Mouse (Mus musculus): ENCODE results near the gene Hyal3. TPM values are rescaled to one million over a fixed set of nuclear protein-coding genes. Genes with fewer than 3 reads are reported as not detected.
"Not testable (repeated sequence)": the region's sequence is repeated elsewhere in the genome, so short reads cannot be mapped to it uniquely, and the experiment has no call there.

Hyal3 gene
- polyA plus RNA-seq, 1 experiment from 2014 or later = 1.5 TPM

DNA sequence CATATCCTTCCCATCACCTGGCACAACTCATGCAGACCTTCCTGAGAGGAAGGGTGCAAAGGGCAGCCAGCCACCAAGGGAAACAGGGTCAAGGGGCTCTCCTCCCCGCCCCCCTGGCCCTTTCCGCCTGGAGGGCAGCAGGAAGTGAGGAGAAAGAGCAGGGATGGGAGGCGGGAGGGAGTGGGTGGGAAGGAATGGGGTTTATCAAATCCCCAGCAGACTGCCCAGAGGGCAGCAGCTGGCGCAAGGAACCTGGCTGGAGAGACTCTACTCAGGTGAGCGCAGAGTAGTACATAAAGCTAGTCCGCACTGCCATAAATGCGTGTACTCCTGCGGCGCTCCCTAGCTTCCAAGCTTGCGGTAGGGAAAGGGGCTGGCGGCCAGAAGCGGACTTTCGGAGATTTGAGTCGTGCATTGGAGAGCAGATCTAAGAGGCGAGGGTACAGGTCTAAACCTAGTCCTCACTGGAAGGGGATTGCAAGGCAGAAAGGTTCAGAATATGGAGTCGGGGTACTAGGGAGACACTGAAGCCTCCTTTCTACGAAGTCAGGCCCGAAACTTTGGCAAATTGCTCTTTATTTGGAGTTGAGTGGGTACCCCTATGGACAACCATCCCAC lies 12.8 kb upstream of the Hyal3 start, which contains the start of gene Hyal2:
TSS of gene Hyal2 (plus strand) at position 244 of the 618 bp plus-strand sequence.
- H3K4me3 ChIP-seq = peak within 1 kb of the TSS; percentile 60
- H3K36me3 ChIP-seq = peaks cover 37% of the 10 kb centered on the region
- peak within 1 kb of the TSS; percentile 72 for H3K9ac ChIP-seq
- H3K9me3 ChIP-seq = no peaks in the 10 kb centered on the region
- 6% methylated on average over 18 of the region's 18 CpGs for WGBS
- no peak for ATAC-seq (ENCODE audit: low FRiP score, low read depth)
- H3K27ac ChIP-seq = peak within 1 kb of the TSS; percentile 51
- H3K4me2 ChIP-seq (replicated peaks) = peak within 1 kb of the TSS; percentile 90
- H3K4me1 ChIP-seq = peaks cover 57% of the 10 kb centered on the region
- no peaks in the 10 kb centered on the region for H3K27me3 ChIP-seq (replicated peaks)

DNA sequence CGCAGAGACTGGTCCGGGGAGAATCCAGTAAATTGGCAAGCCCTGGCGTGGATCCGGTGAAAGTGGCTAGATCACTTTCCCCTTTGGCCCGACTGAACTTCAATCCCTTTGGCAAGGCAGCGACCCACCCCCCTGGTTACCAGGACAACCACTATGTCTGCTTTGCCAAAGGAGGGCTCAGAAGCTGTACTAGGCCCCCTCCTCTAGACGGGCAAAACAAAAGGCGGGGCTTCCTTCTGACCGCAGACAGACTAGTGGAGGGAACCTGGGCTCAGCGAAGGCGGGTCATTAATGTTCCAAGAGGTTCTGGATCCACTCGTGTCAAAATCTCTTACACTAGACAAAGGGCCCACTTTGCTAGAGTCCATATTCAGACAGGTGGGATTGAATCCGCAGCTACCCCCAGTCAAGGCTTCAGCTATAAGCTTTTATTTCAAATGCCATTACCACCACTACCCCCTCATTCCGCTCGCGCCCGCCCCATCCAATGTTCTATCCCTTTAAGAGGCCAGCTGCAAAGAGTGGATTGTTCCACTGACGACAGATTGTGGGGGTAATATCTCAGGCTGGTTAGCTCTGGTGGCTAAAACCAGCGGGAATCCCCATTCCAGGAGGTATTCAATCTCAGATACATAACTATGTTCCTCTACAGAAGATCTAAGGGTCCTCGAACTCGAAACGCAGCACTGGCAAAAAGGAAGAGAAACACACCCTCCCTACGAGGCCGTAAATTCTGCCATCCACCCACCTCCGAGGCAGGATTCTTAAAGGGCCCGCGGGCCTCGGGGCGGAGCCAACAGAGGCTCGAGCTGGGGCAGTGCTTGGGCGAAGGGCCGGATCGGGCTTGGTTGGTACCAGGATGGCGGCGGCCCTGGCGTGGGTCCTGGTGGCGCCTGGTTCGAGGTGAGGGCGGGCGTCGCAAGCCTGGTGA lies 12.0 kb upstream of the Hyal3 start:
- under 1% methylated on average over 41 of the region's 41 CpGs for WGBS
- Histone ChIP-seq H3K4me1 (peaks cover 53% of the 10 kb centered on the region), H3K27me3 (replicated peaks) (no peaks in the 10 kb centered on the region), H3K4me3 (peak overlapping the region; percentile 60), H3K36me3 (peaks cover 44% of the 10 kb centered on the region), H3K27ac (peak overlapping the region; percentile 51), H3K9me3 (no peaks in the 10 kb centered on the region), H3K9ac (peak overlapping the region; percentile 72), H3K4me2 (replicated peaks) (peak overlapping the region; percentile 90)
- peak; percentile 88 for ATAC-seq (ENCODE audit: low FRiP score, low read depth)

DNA sequence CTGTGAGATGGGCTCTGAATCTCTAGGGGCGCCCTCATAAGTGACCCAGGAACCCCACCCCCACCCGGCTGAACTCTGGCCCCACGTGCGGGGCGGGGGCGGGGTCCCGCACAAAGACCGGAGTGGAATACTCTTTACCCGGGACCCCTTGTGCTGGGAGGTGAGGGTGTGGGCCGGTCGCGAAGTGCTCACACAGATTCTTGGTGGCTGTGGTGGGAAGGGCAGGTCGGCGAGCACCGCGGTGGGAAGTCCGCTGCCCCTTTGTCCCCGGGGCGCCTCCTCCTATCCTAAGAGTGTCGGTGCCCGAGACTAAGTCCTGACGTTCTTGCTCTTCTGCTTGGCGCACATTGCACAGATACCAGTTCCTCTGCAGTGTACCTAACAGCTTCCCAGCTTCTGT lies 11.3 kb upstream of the Hyal3 start:
- Histone ChIP-seq H3K27me3 (replicated peaks) (no peaks in the 10 kb centered on the region), H3K36me3 (peaks cover 49% of the 10 kb centered on the region), H3K4me3 (peak overlapping the region; percentile 60), H3K9me3 (no peaks in the 10 kb centered on the region), H3K4me1 (peaks cover 46% of the 10 kb centered on the region), H3K9ac (peak overlapping the region; percentile 72), H3K27ac (peak overlapping the region; percentile 51; the same call in 1 of the 2 replicates), H3K4me2 (replicated peaks) (peak overlapping the region; percentile 90)
- ATAC-seq (ENCODE audit: low FRiP score, low read depth) = peak; percentile 46
- WGBS = under 1% methylated on average over 23 of the region's 23 CpGs

DNA sequence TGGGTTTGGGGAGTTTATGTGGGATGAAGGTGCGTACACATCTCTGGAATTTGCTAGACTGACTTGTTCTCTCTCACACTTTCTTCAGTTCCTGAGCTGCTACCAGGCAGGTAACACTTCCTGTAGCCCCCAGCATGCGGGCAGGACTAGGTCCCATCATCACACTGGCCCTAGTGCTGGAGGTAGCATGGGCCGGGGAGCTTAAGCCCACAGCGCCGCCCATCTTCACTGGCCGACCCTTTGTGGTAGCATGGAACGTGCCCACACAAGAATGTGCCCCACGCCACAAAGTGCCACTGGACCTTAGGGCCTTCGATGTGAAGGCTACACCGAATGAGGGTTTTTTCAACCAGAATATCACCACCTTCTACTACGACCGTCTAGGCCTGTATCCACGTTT lies 10.6 kb upstream of the Hyal3 start:
- peak overlapping the region; percentile 72 for H3K9ac ChIP-seq
- peaks cover 45% of the 10 kb centered on the region for H3K4me1 ChIP-seq
- H3K27ac ChIP-seq = no peak overlapping the region
- WGBS = 59% methylated on average over 13 of the region's 13 CpGs
- H3K36me3 ChIP-seq = peaks cover 53% of the 10 kb centered on the region
- no peak for ATAC-seq (ENCODE audit: low FRiP score, low read depth)
- peak overlapping the region; percentile 90 for H3K4me2 ChIP-seq (replicated peaks)
- H3K27me3 ChIP-seq (replicated peaks) = no peaks in the 10 kb centered on the region
- peak overlapping the region; percentile 60 for H3K4me3 ChIP-seq
- H3K9me3 ChIP-seq = no peaks in the 10 kb centered on the region

DNA sequence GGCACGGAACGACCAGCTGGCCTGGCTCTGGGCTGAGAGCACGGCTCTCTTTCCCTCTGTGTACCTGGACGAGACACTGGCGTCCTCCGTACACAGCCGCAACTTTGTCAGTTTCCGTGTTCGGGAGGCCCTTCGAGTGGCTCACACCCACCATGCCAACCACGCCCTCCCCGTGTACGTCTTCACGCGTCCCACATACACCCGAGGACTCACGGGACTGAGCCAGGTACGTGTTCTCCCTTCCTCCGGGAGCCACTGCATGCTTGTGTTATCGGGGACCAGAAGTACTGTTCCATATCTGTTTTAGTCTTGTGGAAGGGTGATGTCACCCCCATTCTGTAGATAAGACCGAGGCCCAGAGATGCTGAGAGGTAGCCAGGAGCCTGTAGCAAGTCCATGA lies 9.8 kb upstream of the Hyal3 start:
- no peaks in the 10 kb centered on the region for H3K27me3 ChIP-seq (replicated peaks)
- H3K36me3 ChIP-seq = peaks cover 46% of the 10 kb centered on the region
- H3K27ac ChIP-seq = no peak overlapping the region
- H3K4me1 ChIP-seq = peaks cover 45% of the 10 kb centered on the region
- ATAC-seq (ENCODE audit: low FRiP score, low read depth) = no peak
- H3K9me3 ChIP-seq = no peaks in the 10 kb centered on the region
- 96% methylated on average over 21 of the region's 21 CpGs for WGBS
- H3K4me2 ChIP-seq (replicated peaks) = peak overlapping the region; percentile 90
- H3K4me3 ChIP-seq = peak overlapping the region; percentile 60; the same call in 1 of the 2 replicates
- no peak overlapping the region for H3K9ac ChIP-seq

DNA sequence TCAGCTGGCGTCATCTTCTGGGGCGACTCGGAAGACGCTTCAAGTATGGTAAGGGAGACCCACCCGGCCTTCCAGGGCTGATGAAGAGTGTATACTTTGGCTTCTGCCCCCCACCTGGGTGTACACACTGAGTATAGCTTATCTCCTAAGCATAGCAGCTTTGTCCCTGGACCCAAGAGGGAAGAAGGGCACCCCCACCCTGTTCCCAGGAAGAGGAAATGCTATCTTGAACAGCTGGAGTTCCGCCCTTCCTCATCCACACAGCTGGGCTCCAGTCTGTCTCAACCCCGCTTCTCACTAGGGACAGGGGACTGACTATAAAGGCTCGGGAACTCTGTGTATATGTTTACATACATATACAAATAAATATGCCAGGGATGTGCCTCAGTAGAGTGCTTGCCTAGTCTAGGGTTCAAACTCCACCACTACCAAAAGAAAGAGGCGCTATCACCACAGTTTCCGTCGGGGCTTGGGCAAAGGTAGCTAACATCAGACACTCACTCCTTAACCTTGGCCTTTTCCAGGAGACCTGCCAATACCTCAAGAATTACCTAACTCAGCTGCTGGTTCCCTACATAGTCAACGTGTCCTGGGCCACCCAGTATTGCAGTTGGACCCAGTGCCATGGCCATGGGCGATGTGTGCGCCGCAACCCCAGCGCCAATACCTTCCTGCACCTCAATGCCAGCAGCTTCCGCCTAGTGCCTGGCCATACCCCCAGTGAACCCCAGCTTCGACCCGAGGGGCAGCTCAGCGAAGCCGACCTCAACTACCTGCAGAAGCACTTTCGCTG lies 8.9 kb upstream of the Hyal3 start:
- peaks cover 53% of the 10 kb centered on the region for H3K4me1 ChIP-seq
- 95% methylated on average over 22 of the region's 22 CpGs for WGBS
- H3K27me3 ChIP-seq (replicated peaks) = no peaks in the 10 kb centered on the region
- H3K36me3 ChIP-seq = peaks cover 46% of the 10 kb centered on the region
- ATAC-seq (ENCODE audit: low FRiP score, low read depth) = no peak
- H3K27ac ChIP-seq = no peak overlapping the region
- H3K4me2 ChIP-seq (replicated peaks) = peak overlapping the region; percentile 90
- no peaks in the 10 kb centered on the region for H3K9me3 ChIP-seq
- no peak overlapping the region for H3K9ac ChIP-seq
- no peak overlapping the region for H3K4me3 ChIP-seq

DNA sequence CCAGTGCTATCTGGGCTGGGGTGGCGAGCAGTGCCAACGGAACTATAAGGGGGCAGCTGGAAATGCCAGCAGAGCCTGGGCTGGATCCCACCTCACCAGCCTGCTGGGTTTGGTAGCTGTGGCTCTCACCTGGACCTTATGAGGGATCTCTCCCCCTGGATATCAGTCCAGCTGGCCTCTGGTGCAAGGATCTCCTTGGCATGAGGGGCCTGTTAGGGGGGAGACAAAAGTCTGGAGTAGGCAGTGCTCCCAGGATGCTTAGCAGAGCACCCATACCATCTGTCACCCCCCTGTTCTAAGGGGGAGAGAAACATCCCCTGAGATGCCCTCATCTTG lies 8.3 kb upstream of the Hyal3 start:
- H3K27me3 ChIP-seq (replicated peaks) = no peaks in the 10 kb centered on the region
- 0 out of 2 replicates have a peak overlapping the region, but pooled peaks have one; percentile 24 for H3K4me2 ChIP-seq (replicated peaks)
- no peaks in the 10 kb centered on the region for H3K9me3 ChIP-seq
- ATAC-seq (ENCODE audit: low FRiP score, low read depth) = no peak
- peaks cover 46% of the 10 kb centered on the region for H3K36me3 ChIP-seq
- no peak overlapping the region for H3K4me3 ChIP-seq
- H3K4me1 ChIP-seq = peaks cover 55% of the 10 kb centered on the region
- WGBS = 100% methylated on average over 2 of the region's 2 CpGs
- no peak overlapping the region for H3K9ac ChIP-seq
- H3K27ac ChIP-seq = no peak overlapping the region

DNA sequence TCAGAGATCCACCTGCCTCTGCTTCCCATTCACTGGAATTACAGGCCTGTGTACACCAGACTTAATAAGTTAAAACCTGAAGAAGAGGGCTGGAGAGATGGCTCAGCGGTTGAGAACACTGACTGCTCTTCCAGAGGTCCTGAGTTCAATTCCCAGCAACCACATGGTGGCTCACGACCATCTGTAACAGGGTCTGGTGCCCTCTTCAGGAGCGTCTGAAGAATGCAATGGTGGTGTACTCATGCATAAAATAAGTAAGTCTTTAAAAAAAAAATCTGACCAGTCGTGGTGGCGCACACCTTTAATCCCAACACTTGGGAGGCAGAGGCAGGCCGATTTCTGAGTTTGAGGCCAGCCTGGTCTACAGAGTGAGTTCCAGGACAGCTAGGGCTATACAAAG lies 6.8 kb upstream of the Hyal3 start:
- not testable (repeated sequence) for H3K4me3 ChIP-seq; H3K9me3 ChIP-seq; H3K4me2 ChIP-seq (replicated peaks); ATAC-seq (ENCODE audit: low FRiP score, low read depth); H3K27ac ChIP-seq; H3K27me3 ChIP-seq (replicated peaks); H3K9ac ChIP-seq
- peaks cover 46% of the 10 kb centered on the region for H3K36me3 ChIP-seq
- WGBS = 82% methylated on average over 6 of the region's 6 CpGs
- peaks cover 47% of the 10 kb centered on the region for H3K4me1 ChIP-seq

DNA sequence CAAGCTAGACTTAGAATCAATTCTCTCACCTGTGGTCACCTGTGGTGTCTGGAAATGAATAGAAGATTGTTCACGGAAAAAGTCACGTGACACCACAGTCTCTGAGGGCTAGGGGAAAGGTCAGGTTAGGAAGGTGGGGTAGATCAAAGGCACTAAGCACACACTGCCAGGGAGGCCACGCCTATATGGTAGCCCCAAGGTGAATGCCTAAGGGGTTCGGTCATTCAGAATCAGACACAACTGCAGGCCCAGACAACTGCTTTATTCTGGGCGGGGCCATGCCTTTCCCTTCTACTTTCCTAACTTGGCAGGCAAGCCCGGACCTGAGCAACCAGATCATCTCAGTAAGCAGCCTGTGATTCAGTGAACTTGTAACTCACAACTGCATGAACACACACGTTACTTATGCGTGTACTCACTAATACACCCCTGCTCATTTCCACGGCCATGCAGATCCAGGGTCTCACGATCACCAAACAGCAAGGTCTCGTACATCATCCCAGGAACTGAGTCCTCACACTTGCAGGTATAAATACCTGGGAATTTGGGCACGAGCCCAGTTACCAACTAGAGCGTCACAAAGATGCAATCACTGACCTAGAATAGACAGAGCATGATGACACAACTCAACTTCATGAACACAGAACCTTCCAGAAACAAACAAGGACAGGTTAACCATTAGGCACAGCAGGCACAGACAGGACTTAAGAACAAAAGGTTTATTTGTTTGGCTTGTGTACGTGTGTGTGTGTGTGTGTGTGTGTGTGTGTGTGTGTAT lies 4.8 kb upstream of the Hyal3 start:
- no peak for ATAC-seq (ENCODE audit: low FRiP score, low read depth)
- Histone ChIP-seq H3K4me3 (no peak overlapping the region), H3K9me3 (no peaks in the 10 kb centered on the region), H3K36me3 (peaks cover 40% of the 10 kb centered on the region), H3K4me2 (replicated peaks) (no peak overlapping the region), H3K4me1 (peaks cover 44% of the 10 kb centered on the region), H3K9ac (no peak overlapping the region), H3K27me3 (replicated peaks) (no peaks in the 10 kb centered on the region), H3K27ac (no peak overlapping the region)
- WGBS = 90% methylated on average over 14 of the region's 14 CpGs

DNA sequence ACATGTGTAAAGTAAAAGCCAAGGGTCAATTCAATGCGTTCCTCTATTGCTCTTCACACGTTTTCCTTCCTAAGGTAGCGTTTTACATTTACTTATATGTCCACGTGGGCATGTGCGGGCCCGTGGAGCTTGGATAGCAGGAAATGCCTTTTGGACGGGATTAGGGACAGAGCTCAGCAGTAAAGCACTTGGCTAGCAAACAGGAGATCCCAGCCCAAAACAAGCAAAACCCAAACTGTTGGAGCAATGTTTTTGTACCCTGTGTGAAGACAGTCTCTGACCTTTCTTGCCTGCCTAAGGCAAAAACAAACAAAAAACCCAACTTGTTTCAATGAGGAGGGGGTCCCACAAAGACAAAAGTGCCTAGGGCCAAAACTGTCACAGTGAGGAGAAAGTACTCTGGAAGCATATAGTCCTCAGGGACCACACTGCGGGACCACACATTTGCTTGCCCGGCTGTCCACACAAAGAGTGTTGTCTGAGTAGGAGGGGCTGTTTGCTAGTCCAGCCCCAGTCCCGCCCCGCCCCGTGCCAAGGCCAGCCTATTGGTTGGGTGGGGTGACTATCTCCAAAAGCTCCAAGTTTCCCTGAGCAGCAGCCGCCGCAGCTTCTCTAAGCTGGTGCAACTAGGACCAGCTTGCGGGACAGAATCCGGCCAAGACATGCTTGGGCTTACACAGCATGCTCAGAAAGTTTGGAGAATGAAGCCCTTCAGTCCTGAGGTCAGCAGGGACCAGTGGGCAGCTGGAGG lies 4.1 kb upstream of the Hyal3 start, which contains the start of gene Hyal1:
TSS of gene Hyal1 (plus strand) at position 571 of the 751 bp plus-strand sequence.
- Histone ChIP-seq H3K4me1 (peaks cover 42% of the 10 kb centered on the region), H3K4me3 (peak within 1 kb of the TSS; percentile 16), H3K9ac (peak within 1 kb of the TSS; percentile 34; the same call in 1 of the 2 replicates), H3K27ac (no peak within 1 kb of the TSS), H3K4me2 (replicated peaks) (peak within 1 kb of the TSS; percentile 54), H3K36me3 (peaks cover 32% of the 10 kb centered on the region), H3K9me3 (no peaks in the 10 kb centered on the region), H3K27me3 (replicated peaks) (no peaks in the 10 kb centered on the region)
- ATAC-seq (ENCODE audit: low FRiP score, low read depth) = peak; percentile 51; the same call in 1 of the 2 replicates
- 29% methylated on average over 16 of the region's 16 CpGs for WGBS

DNA sequence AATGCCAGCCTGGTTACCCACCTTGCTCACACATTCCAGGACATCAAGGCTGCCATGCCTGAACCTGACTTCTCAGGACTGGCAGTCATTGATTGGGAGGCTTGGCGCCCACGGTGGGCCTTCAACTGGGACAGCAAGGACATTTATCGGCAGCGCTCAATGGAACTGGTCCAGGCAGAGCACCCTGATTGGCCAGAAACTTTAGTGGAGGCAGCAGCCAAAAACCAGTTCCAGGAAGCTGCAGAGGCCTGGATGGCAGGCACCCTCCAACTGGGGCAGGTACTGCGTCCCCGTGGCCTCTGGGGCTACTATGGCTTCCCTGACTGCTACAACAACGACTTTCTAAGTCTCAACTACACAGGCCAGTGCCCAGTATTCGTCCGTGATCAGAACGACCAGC lies 2.7 kb upstream of the Hyal3 start:
- Histone ChIP-seq H3K4me1 (peaks cover 43% of the 10 kb centered on the region), H3K27me3 (replicated peaks) (no peaks in the 10 kb centered on the region), H3K9me3 (no peaks in the 10 kb centered on the region), H3K27ac (no peak overlapping the region), H3K4me3 (no peak overlapping the region), H3K36me3 (peaks cover 22% of the 10 kb centered on the region), H3K4me2 (replicated peaks) (0 out of 2 replicates have a peak overlapping the region, but pooled peaks have one; percentile 54), H3K9ac (0 out of 2 replicates have a peak overlapping the region, but pooled peaks have one; percentile 8)
- WGBS = 95% methylated on average over 10 of the region's 10 CpGs
- ATAC-seq (ENCODE audit: low FRiP score, low read depth) = no peak

All from neural tube, embryonic 12.5 days (tissue).